Mouse (Mus musculus) urinary bladder, postnatal 10 days (tissue): ENCODE results near the gene Pxn.

ENCODE experiments used
- DNase-seq: peaks from one replicate; pipeline ENCODE4 v3.0.0; 2022; ENCODE audit warnings: low spot score

Pxn gene

DNA sequence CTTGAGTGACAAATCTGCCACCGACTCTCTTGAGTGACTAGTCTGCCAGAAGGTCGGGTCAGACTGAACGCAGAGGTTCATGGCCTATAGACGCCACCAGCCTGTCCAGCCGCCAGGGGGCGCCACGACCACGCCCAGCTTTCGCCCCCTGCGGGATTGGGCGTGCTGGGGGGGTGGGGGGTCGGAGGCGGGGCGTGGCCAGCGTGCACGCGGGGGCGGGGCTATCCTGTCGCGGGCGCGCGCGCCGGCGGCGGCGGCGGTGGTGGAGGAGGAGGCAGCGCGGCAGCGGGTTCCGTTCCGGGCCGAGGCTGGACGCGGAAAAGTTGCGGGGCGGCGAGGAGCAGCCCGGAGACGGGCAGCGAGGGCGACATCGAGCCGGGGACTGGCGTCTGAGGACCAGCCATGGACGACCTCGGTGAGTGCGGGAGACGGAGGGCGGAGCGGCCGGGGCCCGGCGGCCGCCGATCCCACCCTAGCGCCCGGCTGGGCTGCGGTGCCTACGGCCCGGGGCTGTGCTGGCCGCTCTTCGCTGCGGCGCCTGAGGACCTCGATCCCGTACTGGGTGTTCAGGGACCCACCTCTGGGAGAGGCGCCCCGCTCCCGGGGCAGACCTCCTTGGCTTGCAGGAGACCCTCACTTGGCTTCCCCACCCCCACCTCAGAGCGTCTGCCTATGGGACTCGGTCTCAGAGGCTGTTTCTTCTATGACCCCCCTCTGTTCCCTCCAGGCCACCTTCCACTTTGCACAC, at the start of gene Pxn:
Gene Pxn, plus strand, starts transcription at position 223 of the 748 bp plus-strand sequence.
- DNase-seq, result peak; percentile 86

DNA sequence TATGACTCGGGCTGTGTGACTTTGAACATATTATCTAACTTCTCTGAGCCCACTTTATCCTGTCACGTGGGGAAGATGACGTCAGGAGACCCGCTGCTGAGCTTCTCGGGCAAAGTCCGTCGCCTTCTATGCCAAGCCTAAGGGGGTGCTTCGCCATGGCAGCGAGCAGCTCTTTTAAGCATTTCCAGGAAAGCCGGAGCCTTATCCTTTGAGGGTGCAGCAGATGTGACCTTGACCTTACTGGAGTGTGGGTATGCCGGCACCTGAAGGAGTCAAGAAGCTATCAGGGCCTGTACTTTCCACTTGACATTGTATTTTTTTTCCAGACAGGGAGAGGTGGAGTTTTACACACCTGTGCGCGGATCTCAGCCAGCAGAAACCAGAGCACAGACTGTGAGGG, 47.6 kb upstream of the Pxn start:
- DNase-seq, result no peak

DNA sequence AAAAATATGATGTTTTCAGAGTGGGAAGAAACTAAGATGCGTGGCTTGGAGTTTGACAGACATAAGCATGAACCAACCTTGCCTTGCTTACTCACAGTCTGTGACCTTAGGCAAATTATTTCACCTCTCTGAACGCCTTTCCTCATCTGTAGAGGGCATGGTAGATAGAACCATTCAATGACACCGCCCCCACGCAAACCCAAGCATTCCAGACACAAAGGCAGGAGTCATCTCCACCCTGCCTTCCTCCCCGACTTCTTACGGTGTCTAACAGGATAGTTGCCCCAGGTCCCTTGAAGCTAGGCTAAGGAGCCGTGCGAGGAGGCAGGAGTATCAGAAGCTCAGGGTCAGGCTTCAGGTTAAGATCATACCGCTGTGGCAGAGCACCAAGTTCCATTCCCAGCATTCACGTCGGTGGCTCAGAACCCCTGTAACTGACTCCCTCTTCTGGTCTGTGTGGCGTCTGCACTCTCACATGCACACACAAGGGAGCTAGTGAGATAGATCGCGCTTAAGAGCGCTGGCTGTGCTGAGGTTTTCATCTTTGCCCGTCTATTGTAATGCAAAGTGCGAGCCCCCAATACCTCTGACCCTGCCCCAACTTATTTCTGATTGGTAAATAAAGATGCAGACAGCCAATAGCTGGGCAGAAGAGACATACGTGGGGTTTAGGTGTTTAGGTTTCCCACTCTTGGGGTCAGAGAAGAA, 41.9 kb upstream of the Pxn start:
- no peak for DNase-seq

DNA sequence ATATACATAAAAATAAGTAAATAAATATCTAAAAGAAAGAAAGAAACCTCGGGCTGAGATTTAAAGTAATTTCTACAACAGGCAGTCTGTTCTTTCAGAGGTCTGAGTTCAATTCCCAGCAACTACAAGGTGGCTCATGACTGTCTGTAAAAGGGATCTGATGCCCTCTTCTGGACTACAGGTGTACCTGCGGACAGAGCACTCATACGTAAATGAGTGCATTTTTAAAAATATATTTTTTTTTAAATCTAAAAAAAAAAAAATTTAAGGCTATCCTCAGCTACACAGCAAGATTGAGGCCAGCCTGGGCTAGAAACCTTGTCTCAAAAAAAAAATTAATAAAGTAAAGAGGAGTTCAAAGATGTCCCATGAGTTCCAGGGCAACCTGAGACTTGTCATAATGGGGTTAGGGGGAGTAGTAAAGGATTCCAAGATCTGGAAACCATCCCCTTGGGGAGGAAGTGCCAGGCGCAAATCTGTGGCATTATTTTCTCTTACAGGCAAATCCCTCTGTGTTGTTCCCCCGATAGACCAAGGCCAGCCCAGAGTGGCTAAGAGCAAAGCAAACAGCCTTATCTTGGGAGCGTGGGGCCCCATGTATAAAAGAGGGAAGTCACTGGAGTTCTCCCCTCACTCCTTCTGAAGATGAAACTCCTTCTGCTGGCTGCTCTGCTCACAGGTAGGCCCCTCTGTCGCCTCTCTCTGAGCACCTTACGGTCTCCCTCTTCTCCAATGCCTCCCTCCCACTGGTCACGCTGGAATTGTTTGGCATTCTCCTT, 40.6 kb upstream of the Pxn start, which contains the start of gene Pla2g1b:
Gene Pla2g1b, plus strand, starts transcription at position 621 of the 779 bp plus-strand sequence.
- no peak for DNase-seq

DNA sequence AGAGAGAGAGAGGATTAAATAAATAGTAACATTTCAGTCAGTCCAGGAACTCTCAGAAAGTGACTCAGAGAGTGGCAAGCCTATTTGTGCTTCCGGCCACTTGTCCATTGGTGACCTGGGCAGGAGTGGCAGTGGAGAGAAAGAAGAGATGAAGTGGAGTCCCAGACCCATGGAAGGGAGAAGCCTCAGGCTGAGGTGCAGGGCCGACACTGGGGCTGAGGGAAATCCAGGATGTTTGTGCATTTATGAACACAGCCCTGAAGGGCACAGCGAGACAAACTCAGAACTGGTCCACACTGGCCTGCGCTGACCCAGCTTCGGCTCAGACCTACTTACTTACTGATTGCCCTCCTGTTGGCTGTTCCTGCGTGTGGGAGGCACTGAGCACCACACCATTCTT, 36.7 kb upstream of the Pxn start:
- no peak for DNase-seq

DNA sequence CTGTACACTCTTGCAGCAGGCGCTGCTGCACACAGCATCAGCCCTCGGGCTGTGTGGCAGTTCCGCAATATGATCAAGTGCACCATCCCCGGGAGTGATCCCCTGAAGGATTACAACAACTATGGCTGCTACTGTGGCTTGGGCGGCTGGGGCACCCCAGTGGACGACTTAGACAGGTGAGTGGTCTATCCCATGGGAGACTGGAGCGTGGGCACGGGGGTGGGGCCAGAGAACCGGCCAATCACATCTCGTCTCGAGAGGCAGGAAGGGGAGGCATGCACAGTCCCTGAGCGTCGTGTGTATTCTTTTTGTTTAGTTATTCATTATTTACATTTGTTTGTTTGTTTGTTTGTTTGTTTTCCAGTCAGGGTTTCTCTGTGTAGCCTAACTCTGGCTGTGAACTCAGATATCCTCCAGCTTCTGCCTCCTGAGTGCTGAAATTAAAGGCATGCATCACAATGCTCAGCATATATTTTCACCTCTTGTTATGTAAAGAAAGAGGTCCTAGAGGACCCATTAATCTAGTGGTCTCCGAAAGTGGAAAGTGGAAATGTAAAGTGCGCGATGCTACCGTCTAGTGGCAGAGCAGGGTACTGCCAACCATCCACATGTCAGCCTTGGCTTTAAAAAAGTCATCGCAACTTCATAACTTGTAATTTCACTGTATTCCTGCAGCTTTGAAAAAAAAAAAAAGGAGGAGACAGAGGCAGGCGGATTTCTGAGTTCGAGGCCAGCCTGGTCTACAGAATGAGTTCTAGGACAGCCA, 35.5 kb upstream of the Pxn start:
- DNase-seq, result no peak

DNA sequence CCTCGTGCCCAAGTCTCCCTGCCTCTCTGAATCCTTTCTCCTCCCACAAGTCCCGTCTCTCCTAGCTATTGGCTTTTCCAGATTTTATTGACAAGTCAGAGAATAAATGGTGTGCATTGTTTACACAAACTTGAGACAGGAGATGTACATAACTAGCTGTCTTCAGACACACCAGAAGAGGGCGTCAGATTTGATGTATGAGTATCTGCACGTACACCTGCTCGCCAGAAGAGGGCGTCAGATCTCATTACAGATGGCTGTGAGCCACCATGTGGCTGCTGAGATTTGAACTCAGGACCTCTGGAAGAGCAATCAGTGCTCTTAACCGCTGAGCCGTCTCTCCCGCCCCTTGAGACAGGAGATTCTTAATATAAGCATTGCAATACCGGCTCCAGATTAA, 33.3 kb upstream of the Pxn start:
- no peak for DNase-seq

DNA sequence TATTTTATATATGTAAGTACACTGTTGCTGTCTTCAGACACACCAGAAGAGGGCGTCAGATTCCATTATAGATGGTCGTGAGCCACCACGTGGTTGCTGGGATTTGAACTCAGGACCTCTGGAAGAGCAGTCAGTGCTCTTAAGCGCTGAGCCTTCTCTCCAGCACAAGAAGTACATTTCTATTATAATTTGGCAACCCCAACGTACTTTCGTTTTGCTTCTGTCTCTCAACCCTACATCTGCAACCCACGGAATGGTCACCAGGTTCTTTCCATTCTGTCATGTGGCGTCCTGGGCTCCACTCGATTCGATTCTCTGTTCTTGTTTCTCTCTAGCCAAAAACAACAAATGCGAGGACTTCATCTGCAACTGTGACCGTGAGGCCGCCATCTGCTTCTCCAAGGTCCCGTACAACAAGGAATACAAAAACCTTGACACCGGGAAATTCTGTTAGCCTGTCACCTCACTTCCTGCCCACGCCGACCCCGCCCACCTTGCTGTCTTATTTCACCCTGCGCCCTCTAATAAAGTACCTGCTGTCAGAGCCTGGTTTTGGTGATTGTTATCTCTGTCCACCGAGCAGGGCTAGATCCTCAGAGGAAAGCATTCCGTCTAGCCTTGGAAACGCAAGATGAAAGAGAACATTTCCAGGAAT, 32.2 kb upstream of the Pxn start:
- no peak for DNase-seq

DNA sequence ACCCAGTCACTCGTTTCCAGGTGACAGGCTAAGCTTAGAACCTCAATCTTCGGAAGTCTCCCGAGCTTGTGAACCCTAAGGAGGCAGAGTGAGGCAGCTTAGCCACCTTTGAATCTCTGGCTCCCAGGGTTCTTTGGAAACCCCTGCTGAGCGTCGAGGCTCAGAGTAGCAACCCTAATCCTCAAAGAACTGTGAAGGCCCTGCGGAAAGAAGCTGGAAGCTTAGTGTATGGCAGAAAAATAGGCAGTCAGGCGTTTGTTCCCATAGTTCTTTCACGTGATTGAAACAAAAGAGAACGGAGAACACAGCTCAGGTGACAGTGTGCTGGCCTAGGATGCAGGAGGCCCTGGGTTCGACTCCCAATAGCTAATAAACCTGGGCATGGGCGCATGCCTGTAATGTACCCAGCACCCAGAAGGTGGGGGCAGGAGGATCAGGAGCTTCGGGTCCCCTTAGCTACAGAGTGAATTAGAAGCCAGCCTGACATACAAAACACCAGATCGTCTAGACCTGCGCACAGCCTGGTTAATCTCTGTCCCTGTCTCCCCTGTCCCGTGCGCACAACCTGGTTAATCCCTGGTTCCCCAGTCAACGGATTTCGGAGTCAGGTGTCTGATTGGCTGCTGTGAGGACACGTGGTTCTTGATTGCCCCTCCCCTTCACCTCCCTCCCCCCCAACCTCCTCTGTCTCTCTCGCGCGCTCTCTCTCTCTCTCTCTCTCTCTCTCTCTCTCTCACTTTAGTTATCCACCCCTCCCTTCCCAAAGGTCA, 31.0 kb upstream of the Pxn start:
- DNase-seq, result no peak

DNA sequence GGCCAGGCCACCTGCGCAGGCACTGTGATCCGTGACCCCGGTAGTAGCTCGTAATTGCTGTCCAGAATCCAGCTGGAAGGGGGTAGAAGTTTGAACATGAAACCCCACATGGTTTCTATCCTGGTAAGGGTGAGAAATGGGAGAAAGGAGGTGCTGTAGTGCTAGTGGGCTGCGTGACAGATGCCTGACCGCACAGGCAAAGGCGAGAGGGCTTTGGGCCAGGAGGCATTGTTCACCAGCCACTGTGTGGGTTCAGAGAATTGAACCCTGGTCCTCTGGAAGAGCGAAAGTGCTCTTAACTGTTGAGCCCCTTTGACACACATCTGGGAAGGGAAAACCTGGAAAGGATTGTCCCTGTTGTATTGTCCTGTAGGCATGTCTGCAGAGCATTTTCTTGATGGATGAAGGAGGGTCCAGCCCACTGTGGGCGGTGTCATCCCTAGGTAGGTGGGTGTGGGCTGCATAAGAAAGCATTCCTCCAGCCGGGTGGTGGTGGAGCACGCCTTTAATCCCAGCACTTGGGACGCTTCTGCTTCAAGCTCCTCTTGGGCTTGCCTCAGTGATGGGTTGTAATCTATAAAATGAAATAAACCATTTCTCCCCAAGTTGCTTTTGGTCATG, 30.3 kb upstream of the Pxn start:
- no peak for DNase-seq

DNA sequence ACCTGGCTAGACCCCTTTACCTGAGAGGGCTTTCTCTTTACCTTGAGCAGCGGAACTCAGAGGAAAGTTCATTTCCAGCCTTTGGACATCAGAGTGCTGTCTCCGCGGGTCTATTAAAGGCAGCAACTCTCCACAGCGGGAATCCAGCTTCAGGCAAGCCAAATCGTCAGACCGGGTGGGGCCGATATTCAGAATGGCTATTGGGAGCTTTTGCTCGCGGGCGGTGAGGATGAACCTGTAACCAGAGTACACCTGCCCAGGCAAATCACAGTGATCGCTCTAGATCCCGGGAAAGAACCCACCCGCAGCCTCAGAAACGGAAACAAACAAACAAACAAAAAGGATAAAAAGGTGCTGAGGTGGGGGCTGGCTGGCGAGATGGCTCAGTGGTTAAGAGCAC, 26.9 kb upstream of the Pxn start:
- DNase-seq, result no peak

DNA sequence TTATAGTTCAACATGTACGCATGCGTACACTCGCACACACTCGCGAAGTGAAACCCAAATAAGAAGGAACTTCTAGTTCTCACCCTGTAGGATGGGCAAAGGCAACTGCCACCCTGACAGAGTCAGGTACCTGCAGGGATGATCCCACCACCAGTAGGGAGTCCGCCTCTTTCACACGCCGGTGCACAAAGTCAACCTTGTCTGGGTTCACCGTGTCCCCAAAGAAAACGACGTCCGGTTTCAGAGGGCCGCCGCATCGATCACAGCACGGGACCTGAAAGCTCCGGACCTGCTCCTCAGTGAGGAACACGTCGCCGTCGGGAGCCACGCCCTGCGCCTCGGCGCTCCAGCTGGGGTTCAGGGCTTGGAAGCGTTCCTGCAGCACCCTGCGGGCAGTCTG, 26.4 kb upstream of the Pxn start:
- no peak for DNase-seq

DNA sequence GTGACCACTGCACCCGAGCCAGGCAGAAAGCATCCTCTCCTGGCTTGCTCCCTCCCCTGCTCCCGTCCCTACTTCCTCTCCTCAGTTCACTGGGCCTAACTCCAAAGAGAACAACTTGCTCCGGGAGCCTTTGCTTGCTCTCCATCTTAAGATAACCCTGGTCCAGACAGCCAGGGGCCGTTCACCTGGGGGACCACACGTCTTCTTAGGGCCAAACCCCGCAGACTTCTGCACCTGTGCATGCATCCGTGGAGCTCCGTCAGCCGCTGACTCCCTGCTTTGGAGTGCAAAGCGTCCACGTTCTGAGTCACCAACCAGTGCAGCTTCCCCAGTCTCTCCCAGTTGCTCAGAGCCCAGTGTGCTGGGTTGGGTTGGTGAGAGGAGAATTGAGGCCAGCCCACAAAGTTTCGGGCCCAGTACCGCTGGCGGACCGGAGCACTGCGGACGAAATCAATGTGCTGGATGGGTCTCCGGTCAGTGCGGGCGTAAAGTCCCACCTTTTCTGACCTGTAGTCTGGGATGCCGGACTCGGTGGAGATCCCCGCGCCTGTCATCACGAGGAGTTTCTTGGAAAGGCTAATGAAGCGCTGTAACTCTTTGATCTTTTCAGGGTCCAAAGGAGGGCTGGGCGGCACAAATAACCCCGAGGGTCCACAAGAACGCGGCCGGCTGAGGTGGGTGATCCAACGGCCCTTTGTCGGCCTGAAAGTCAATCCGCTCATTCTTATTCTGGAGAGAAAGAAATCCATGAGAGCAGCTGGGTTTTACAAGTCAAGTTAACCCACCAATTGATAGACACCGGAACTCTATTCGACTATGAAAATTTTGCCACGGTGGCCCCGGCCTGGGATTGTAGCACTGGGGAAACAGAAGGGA, 23.8 kb upstream of the Pxn start:
- no peak for DNase-seq

DNA sequence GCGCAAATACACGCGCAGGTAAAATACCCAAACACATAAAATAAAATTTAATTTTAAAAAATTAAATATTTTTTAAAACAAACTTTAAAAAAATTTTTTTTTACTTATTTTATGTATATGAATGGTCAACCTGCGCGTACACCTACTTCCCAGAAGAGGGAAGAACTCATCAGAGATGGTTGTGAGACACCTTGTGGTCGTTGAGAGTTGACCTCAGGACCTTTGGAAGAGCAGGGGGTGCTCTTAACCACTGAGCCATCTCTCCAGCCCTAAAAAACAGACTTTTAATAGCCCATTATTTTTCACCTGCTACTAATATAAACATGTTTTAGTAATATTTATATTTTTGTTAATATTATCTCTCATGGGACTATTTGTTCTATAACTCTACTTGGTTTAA, 23.1 kb upstream of the Pxn start:
- DNase-seq, result no peak

DNA sequence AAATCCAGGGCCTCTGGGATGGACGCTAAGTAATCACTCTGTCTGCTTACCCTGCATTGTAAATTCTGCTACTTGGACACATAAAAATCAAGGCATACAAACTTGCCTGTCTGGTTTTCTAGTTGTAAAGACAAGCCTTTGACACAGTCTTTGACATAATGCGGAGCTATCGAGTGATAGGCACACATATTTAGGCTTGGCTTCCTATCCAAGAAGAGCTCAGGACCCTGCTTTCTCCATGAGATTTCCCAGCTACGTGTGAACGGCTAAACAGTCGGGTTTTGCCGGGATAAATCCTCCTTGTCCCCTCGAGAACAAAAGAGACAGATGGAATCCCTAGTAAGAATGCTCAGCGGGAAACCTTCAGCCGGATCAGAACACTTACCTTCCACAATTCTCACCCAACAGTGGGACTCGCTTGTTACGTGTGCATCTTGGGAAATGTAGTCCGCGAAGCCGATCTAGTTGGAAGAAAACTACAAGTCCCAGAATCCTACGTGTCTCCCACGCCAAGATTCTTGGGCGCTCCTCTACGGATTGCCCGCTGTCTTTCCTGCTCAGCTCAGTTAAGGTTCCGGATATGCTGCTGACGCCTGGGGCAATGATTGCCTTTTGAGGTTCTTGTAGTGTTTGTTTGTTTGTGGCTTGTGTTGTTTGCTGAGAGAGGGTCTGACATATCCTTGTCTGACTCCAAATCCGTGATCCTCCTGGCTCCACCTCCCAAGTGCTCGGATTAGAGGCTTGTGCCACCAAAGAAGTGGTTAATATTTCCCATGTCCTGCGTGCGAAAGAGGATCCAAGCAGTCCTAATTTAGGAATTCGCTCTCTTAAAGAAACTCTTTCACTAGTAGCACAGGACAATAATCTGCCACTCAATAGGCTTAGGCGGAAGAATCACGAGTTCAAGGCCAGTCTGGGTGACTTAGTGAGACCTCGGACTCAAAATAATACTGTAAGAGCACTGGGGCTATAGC, 22.2 kb upstream of the Pxn start, which contains the start of gene Sirt4:
Gene Sirt4, minus strand, starts transcription at position 779 of the 974 bp plus-strand sequence.
- no peak for DNase-seq

DNA sequence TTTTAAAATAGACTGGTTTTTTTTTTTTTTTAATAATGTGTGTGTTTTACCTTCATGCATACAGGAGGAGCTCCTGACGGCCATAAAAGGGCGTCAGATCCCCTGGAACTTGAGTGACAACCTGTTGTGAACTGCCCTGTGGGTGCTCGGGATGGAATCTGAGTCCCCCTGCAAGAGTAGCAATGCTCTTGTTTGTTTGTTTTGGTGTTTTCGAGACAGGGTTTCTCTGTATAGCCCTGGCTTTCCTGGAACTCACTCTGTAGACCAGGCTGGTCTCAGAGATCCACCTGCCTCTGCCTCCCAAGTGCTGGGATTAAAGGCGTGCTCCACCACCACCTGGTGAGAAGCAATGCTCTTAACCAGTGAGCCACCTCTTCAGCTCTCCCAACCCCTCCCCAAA, 21.5 kb upstream of the Pxn start:
- no peak for DNase-seq

DNA sequence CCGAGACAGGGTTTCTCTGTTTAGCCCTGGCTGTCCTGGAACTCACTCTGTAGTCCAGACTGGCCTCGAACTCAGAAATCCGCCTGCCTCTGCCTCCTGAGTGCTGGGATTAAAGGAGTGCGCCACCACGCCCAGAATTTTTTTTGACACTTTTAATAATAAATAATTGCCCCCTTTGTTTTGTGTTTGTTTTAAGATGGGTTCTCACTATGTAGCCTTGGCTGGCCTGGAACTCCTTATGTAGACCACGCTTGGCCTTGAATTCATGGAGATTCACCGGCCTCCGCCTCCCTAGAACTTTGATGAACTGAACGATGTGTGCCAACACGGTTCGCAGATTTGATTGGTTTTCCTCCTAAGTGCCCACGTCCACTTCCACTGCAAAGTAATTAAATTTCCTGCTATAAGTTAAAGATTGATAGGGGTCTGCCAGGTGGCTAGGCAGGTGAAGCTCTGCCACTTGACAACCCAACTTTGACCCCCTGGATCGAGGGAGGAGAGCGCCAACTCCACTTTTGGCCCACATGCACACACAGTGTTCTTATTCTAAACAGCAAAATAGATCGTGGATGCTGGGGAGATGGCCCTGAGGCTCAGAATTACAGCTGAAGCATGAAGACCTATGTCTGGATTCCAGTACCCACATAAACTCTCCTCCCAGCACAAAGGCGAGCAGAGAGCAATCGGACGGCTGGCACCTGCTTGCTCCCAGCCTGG, 20.8 kb upstream of the Pxn start:
- no peak for DNase-seq
